Mouse (Mus musculus): ENCODE results near the gene Dhrs3. TPM values are rescaled to one million over a fixed set of nuclear protein-coding genes. Genes with fewer than 3 reads are reported as not detected.

Dhrs3 gene
- polyA plus RNA-seq, 1 experiment: 167 TPM

DNA sequence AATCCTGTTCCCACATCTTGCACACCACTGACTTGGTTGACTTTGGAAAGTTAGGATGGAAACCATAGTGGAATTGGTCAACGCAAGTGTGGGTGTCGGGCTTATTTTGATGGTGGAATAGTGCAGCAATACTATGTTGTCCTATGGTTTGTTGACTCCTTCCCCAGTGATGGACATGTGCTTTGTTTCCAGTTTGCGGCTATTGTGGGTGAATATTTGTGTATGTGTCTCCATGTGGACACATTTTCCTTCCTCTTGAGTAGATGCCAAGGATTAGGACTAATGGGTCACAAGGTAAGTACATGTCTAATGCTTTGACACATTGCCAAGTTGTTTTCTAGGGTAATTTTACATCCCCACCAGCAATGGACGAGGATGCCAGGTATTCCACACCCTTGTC, 68.6 kb downstream of the Dhrs3 start:
- H3K27ac ChIP-seq (replicated peaks; ENCODE audit: low read depth, low read length): peak overlapping the region; percentile 94
- H3K4me1 ChIP-seq (ENCODE audit: control insufficient read depth, insufficient read depth, insufficient read length, low read length): peaks cover 24% of the 10 kb centered on the region
- no peak overlapping the region for H3K4me3 ChIP-seq (ENCODE audit: insufficient read depth, low read depth, low read length)

DNA sequence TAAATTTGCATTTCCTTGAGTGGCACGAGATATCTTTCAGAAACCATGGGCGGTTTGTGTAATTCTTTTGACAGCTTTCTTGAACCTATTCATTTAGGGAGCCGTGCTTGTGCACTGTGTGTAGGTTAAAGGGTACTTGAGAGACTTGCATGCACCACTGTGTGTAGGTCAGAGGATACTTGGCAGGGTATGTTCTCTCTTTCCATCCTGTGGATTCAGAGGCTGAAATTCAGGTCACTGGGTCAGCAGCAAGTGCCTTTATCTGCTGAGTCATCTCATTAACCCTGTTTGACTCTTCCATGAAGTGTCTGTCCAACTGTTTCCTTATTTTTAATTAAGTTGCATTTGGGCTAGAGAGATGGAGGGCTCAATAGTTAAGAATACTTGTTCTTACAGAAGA, 69.1 kb downstream of the Dhrs3 start:
- peaks cover 24% of the 10 kb centered on the region for H3K4me1 ChIP-seq (ENCODE audit: control insufficient read depth, insufficient read depth, insufficient read length, low read length)
- H3K27ac ChIP-seq (replicated peaks; ENCODE audit: low read depth, low read length): peak overlapping the region; percentile 94
- no peak overlapping the region for H3K4me3 ChIP-seq (ENCODE audit: insufficient read depth, low read depth, low read length)

DNA sequence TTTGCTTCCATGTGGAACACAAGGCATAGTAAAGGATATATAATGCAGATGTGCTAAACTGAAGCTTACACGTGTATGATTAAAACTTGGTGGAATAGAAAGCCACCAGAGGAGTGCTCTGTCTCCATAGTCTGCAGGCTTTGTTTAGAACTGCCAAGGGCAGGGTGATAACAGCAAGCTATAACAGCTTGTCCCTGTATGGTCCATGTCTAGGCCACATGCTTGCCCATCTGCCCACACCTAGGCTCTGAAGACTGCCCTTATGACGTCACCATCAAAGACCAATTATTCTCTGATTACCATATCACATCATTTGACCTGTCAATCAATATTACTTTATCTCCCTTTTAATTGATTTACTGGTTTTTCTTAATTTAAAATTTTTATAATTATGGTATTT, 72.6 kb downstream of the Dhrs3 start:
- no peak overlapping the region for H3K27ac ChIP-seq (replicated peaks; ENCODE audit: low read depth, low read length)
- H3K4me3 ChIP-seq (ENCODE audit: insufficient read depth, low read depth, low read length): no peak overlapping the region
- H3K4me1 ChIP-seq (ENCODE audit: control insufficient read depth, insufficient read depth, insufficient read length, low read length): peaks cover 12% of the 10 kb centered on the region

DNA sequence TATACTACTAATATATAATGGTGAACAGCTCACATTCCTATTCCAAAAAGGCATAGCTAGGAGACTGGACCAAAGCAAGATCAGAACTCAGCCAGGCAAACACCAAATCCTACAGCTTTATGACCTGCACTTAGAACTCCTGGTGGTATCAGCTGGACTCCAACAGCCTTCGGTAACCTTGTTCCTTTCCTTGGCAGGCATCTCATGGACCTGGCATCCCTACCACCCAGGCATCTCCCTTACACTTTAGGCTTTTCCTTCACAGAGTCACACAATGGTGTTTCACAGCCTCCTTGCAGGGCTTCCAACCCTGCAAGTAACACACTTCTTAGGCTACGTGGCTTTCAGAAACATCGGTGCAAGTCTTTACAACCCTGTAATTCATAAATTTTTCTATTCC, 75.7 kb downstream of the Dhrs3 start:
- Histone ChIP-seq H3K4me1 (ENCODE audit: control insufficient read depth, insufficient read depth, insufficient read length, low read length) (peaks cover 8% of the 10 kb centered on the region), H3K27ac (replicated peaks; ENCODE audit: low read depth, low read length) (no peak overlapping the region), H3K4me3 (ENCODE audit: insufficient read depth, low read depth, low read length) (no peak overlapping the region)

DNA sequence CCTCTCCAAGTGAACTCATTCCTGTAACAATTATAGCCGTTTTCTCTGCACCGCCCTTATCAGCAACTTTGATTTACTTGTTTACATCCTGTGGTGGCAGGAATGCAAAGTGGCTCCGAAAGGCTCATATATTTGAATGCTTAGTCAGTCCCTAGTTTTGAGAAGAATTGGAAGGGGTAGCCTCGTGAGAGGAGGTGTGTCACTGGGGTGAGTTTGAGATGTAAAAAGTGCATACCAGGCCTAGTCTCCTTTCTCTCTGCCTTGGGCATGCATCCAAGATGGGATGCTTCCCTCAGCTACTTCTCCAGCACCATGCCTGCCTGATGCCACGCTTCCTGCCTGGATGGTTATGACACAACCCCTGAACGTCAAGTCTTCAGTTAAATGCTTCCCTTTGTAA, 76.4 kb downstream of the Dhrs3 start:
- Histone ChIP-seq H3K4me3 (ENCODE audit: insufficient read depth, low read depth, low read length) (no peak overlapping the region), H3K4me1 (ENCODE audit: control insufficient read depth, insufficient read depth, insufficient read length, low read length) (peaks cover 13% of the 10 kb centered on the region), H3K27ac (replicated peaks; ENCODE audit: low read depth, low read length) (peak overlapping the region; percentile 13; the same call in 1 of the 2 replicates)

DNA sequence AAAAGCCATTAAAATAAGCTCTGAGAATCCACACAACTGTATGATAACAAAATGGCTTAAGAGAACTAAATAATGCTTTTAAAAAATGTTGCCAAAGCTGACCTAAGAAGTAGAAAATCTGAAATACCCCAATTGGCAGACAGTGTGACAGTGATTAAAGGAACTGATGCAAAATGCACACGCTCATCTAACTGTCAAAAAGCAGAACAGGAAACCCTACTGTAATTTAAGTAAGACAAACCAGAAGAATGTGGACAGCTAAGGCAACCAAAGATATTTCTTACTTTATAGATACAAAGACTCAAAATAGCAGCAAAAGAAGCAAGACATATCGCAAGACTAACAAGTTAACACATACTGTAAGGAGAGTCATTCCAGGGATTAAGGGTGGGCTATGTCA, 78.4 kb downstream of the Dhrs3 start:
- H3K4me3 ChIP-seq (ENCODE audit: insufficient read depth, low read depth, low read length): no peak overlapping the region
- H3K27ac ChIP-seq (replicated peaks; ENCODE audit: low read depth, low read length): no peak overlapping the region
- H3K4me1 ChIP-seq (ENCODE audit: control insufficient read depth, insufficient read depth, insufficient read length, low read length): peaks cover 17% of the 10 kb centered on the region

DNA sequence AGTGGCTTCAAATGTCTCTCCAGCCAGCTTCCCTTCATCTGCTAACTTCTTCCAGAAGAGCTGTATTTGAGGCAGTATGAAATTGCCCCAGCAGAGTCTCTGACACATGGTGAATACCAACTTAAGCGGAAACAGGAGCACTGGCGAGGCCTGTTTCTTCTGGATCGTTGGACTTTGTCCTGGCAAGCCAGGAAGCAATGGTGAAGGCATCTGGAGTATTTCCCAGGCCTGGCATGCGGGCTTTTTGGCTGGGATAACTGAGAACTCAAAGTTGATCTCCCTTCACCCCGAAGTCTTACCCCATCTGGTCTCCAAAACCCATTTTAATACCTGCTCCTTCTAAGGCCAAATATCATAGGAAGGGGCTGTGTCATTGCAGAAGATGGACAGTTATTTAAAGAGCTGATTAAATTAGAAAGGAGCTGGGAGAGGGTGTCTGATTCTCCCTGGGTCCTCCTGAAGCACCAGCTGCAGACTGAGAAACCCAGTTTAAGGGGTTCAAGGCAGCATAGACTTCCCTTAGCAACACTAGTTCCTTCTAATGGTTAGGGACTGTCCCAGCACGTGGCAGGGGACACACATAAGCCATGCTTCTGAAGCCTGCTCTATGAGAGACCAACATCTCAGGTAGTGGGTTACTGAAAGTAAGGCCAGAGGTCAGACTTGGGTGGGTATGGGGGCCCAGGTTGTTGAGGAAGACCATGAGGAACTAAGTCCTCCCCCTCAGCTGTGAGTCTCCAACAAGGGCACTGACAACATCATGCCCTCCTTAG, 80.5 kb downstream of the Dhrs3 start:
- peak overlapping the region; percentile 7 for H3K27ac ChIP-seq (replicated peaks; ENCODE audit: low read depth, low read length)
- peaks cover 22% of the 10 kb centered on the region for H3K4me1 ChIP-seq (ENCODE audit: control insufficient read depth, insufficient read depth, insufficient read length, low read length)
- H3K4me3 ChIP-seq (ENCODE audit: insufficient read depth, low read depth, low read length): no peak overlapping the region

DNA sequence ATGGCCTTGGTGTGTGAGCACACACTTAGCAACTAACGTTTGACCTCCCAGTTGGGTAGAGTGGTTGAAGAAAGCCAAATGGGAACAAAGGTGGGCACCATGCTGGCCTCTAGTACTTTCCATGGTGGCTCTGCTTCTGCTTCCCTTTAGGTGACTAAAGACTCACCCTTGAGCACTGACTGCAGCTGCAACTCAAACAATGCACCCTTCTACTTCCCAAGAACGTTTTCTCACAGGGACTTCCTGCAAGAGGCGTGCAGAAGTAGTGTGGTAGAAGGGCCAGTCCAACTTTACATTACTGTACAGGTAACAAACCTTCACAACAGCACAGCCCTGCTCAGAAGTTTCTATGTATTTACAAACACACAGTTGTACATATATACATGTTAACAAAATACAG, 81.8 kb downstream of the Dhrs3 start:
- Histone ChIP-seq H3K4me1 (ENCODE audit: control insufficient read depth, insufficient read depth, insufficient read length, low read length) (peaks cover 27% of the 10 kb centered on the region), H3K27ac (replicated peaks; ENCODE audit: low read depth, low read length) (no peak overlapping the region), H3K4me3 (ENCODE audit: insufficient read depth, low read depth, low read length) (no peak overlapping the region)

DNA sequence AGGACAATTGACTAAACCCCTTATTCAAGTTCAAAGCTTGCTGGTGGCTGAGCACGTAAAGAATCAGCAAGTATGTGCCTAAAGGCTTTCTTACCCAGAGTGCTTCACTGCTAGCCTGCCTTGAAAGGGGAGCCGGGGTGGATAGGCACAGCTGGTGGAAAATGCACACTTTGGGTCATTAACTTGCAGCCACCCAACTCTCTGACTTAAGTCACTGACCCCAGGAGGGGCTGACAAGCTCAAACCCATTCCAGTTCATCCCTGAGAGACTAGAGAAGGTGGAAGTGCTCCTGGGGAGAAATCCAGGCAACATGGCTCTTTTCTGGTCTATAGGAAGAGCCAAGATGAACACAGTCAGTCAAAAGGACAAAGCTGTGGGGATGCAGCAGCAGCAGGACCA, 82.9 kb downstream of the Dhrs3 start:
- Histone ChIP-seq H3K4me3 (ENCODE audit: insufficient read depth, low read depth, low read length) (no peak overlapping the region), H3K4me1 (ENCODE audit: control insufficient read depth, insufficient read depth, insufficient read length, low read length) (peaks cover 35% of the 10 kb centered on the region), H3K27ac (replicated peaks; ENCODE audit: low read depth, low read length) (no peak overlapping the region)

DNA sequence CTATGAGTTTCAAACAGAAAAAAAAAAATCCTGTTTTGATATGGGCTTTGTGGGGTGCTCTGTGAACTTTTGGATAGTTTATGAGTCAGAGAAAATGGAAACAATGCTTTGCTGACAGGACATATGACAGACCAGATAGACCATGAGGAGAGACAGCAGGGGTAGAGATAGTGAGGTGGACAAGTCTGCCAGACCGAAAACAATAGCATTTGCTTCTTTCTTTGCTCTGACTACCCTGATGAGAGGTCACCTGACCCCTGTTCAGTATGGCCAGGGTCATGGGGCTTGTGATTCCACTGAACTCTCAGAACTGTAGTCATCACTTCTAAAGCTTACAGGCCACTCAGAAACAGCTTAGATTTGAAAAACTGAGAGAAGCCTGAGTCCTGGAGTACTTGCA, 84.4 kb downstream of the Dhrs3 start:
- no peak overlapping the region for H3K27ac ChIP-seq (replicated peaks; ENCODE audit: low read depth, low read length)
- H3K4me1 ChIP-seq (ENCODE audit: control insufficient read depth, insufficient read depth, insufficient read length, low read length): peaks cover 48% of the 10 kb centered on the region
- H3K4me3 ChIP-seq (ENCODE audit: insufficient read depth, low read depth, low read length): no peak overlapping the region

Other genes with a start within 250 kb of the Dhrs3 start
- gene Gm436, start 206.5 kb upstream of the Dhrs3 start, polyA plus RNA-seq (2012; ENCODE audit: insufficient read depth, insufficient read length, missing spikeins): not detected in 2 replicates
- gene Gm13178, start 171.4 kb upstream of the Dhrs3 start, polyA plus RNA-seq (2012; ENCODE audit: insufficient read depth, insufficient read length, missing spikeins): not detected in 2 replicates
- gene Gm438, start 106.2 kb upstream of the Dhrs3 start, polyA plus RNA-seq (2012; ENCODE audit: insufficient read depth, insufficient read length, missing spikeins): not detected in 2 replicates

Measured in brown adipose tissue, adult 24 weeks (tissue).